Mouse (Mus musculus) erythroblast, embryonic 14.5 days (primary cell): ENCODE data around the gene Pak1. TPM values are rescaled to one million over a fixed set of nuclear protein-coding genes. Genes with fewer than 3 reads are reported as not detected.

ENCODE experiments used
- H3K27me3 ChIP-seq: 2 replicates; pipeline ENCODE4 v1.6.1; 2012; ENCODE audit warnings: inconsistent platforms; ENCODE audit not compliant: control insufficient read depth
- H3K36me3 ChIP-seq: 2 replicates; pipeline ENCODE4 v1.6.1; 2012; ENCODE audit warnings: mild to moderate bottlenecking, inconsistent platforms; ENCODE audit not compliant: control insufficient read depth
- H3K4me1 ChIP-seq: 2 replicates; pipeline ENCODE4 v1.6.1; 2012; ENCODE audit warnings: inconsistent platforms; ENCODE audit not compliant: control insufficient read depth
- H3K4me3 ChIP-seq: replicated peaks from 2 replicates; pipeline ENCODE3; 2012; ENCODE audit warnings: moderate library complexity, mild to moderate bottlenecking, inconsistent platforms
- H3K9me3 ChIP-seq: 2 replicates; pipeline ENCODE4 v1.6.1; 2012; ENCODE audit warnings: low read length, inconsistent platforms, mixed read lengths; ENCODE audit not compliant: control insufficient read depth
- GATA1 ChIP-seq: IDR thresholded peaks from 2 replicates; pipeline ENCODE4 v1.6.1; 2012; ENCODE audit warnings: low read length, inconsistent platforms, mixed read lengths
- TAL1 ChIP-seq: IDR thresholded peaks from 3 replicates; pipeline ENCODE4 v1.6.1; 2012; ENCODE audit warnings: low read length, inconsistent platforms, mixed read lengths
- polyA plus RNA-seq: library from polyadenylated mRNA; stranded (reverse); fragments of >175 nt; gene quantifications from 2 replicates; pipeline ENCODE4 v1.2.3, GENCODE M21; 2012

The Pak1 gene
- polyA plus RNA-seq, 1 experiment, result 0.06 TPM

GRCm38 (mm10) chr7:97872396-97872795, 84.1 kb downstream of the Pak1 start:
- Histone ChIP-seq H3K4me3 (no peak overlapping the region), H3K9me3 (no peaks in the 10 kb centered on the region), H3K36me3 (no peaks in the 10 kb centered on the region), H3K4me1 (no peaks in the 10 kb centered on the region), H3K27me3 (no peaks in the 10 kb centered on the region)
- no peak for TF ChIP-seq GATA1
- no peak for TF ChIP-seq TAL1

GRCm38 (mm10) chr7:97873317-97873716, 85.0 kb downstream of the Pak1 start:
- Histone ChIP-seq H3K4me3 (no peak overlapping the region), H3K27me3 (no peaks in the 10 kb centered on the region), H3K9me3 (no peaks in the 10 kb centered on the region), H3K36me3 (no peaks in the 10 kb centered on the region), H3K4me1 (no peaks in the 10 kb centered on the region)
- TF ChIP-seq GATA1 (no peak), TAL1 (no peak)

GRCm38 (mm10) chr7:97877846-97878538, 89.7 kb downstream of the Pak1 start:
- no peaks in the 10 kb centered on the region for H3K36me3 ChIP-seq
- H3K27me3 ChIP-seq, result no peaks in the 10 kb centered on the region
- H3K9me3 ChIP-seq, result no peaks in the 10 kb centered on the region
- H3K4me1 ChIP-seq, result no peaks in the 10 kb centered on the region
- no peak overlapping the region for H3K4me3 ChIP-seq
- TF ChIP-seq GATA1 (no peak), TAL1 (no peak)

- Histone ChIP-seq H3K36me3 (no peaks in the 10 kb centered on the region), H3K27me3 (no peaks in the 10 kb centered on the region), H3K4me1 (no peaks in the 10 kb centered on the region), H3K9me3 (no peaks in the 10 kb centered on the region), H3K4me3 (no peak overlapping the region)
- TF ChIP-seq TAL1 (no peak), GATA1 (no peak)
Measured at GRCm38 (mm10) chr7:97911646-97912045, 123.3 kb downstream of the Pak1 start.

- no peaks in the 10 kb centered on the region for H3K27me3 ChIP-seq
- H3K4me3 ChIP-seq, result no peak overlapping the region
- no peak for TF ChIP-seq GATA1
- no peak for TF ChIP-seq TAL1
- no peaks in the 10 kb centered on the region for H3K36me3 ChIP-seq
- no peaks in the 10 kb centered on the region for H3K9me3 ChIP-seq
- H3K4me1 ChIP-seq, result no peaks in the 10 kb centered on the region; the same call in 1 of the 2 replicates
Measured at GRCm38 (mm10) chr7:97914833-97915516, 126.6 kb downstream of the Pak1 start.

GRCm38 (mm10) chr7:97919742-97920141, 131.4 kb downstream of the Pak1 start, which contains the start of gene Gdpd4:
Gdpd4 (plus strand) TSS chr7:97919955.
- H3K9me3 ChIP-seq, result no peaks in the 10 kb centered on the region
- H3K4me3 ChIP-seq, result no peak within 1 kb of the TSS
- no peaks in the 10 kb centered on the region; the same call in 1 of the 2 replicates for H3K4me1 ChIP-seq
- H3K27me3 ChIP-seq, result no peaks in the 10 kb centered on the region
- TF ChIP-seq GATA1 (no peak), TAL1 (no peak)
- H3K36me3 ChIP-seq, result no peaks in the 10 kb centered on the region

GRCm38 (mm10) chr7:97925819-97926218, 137.5 kb downstream of the Pak1 start:
- no peaks in the 10 kb centered on the region for H3K36me3 ChIP-seq
- H3K4me3 ChIP-seq, result no peak overlapping the region
- TF ChIP-seq GATA1, result no peak
- no peak for TF ChIP-seq TAL1
- H3K4me1 ChIP-seq, result no peaks in the 10 kb centered on the region
- no peaks in the 10 kb centered on the region for H3K27me3 ChIP-seq
- H3K9me3 ChIP-seq, result no peaks in the 10 kb centered on the region

- no peak for TF ChIP-seq TAL1
- no peak for TF ChIP-seq GATA1
- Histone ChIP-seq H3K27me3 (no peaks in the 10 kb centered on the region), H3K4me1 (no peaks in the 10 kb centered on the region), H3K4me3 (no peak overlapping the region), H3K9me3 (no peaks in the 10 kb centered on the region), H3K36me3 (no peaks in the 10 kb centered on the region)
Measured at GRCm38 (mm10) chr7:97926978-97927377, 138.6 kb downstream of the Pak1 start.

GRCm38 (mm10) chr7:97944485-97944884, 156.1 kb downstream of the Pak1 start:
- Histone ChIP-seq H3K9me3 (no peaks in the 10 kb centered on the region), H3K27me3 (no peaks in the 10 kb centered on the region), H3K4me1 (no peaks in the 10 kb centered on the region), H3K36me3 (no peaks in the 10 kb centered on the region), H3K4me3 (no peak overlapping the region)
- no peak for TF ChIP-seq TAL1

Other genes with a start within 250 kb of the Pak1 start
- 0.17 and 0.63 TPM in 2 replicates for gene Aamdc, start 209.0 kb upstream of the Pak1 start, polyA plus RNA-seq
- gene Rsf1, start 208.7 kb upstream of the Pak1 start, polyA plus RNA-seq, result 0.53 and 0.68 TPM in 2 replicates
- gene Clns1a, start 91.9 kb upstream of the Pak1 start, polyA plus RNA-seq, result 1.3 and 1.4 TPM in 2 replicates
- 0.13 and 0.27 TPM in 2 replicates for gene Aqp11, start 50.3 kb upstream of the Pak1 start, polyA plus RNA-seq
- gene Gdpd4, start 131.4 kb downstream of the Pak1 start, polyA plus RNA-seq, result not detected in 2 replicates